Mouse (Mus musculus) midbrain, embryonic 10.5 days (tissue): ENCODE results near the gene Tnpo1. TPM values are rescaled to one million over a fixed set of nuclear protein-coding genes. Genes with fewer than 3 reads are reported as not detected.

Experiments used
- DNase-seq: peaks from one replicate; pipeline ENCODE4 v3.0.0-alpha.2; 2017; ENCODE audit warnings: low spot score
- H3K27ac ChIP-seq: fragments of 300-500 bp; sonication (generic); replicated peaks from 2 replicates; pipeline ENCODE4 v1.5.1; 2016; ENCODE audit warnings: mild to moderate bottlenecking
- H3K27me3 ChIP-seq: fragments of 300-500 bp; sonication (generic); 2 replicates; pipeline ENCODE4 v1.6.1; 2016; ENCODE audit warnings: low read depth, mild to moderate bottlenecking; ENCODE audit not compliant: poor library complexity, severe bottlenecking
- H3K36me3 ChIP-seq: fragments of 300-500 bp; sonication (generic); 2 replicates; pipeline ENCODE4 v1.6.1; 2016; ENCODE audit warnings: mild to moderate bottlenecking, moderate library complexity
- H3K4me1 ChIP-seq: fragments of 300-500 bp; sonication (generic); 2 replicates; pipeline ENCODE4 v1.6.1; 2016
- H3K4me3 ChIP-seq: fragments of 300-500 bp; sonication (generic); 2 replicates; pipeline ENCODE4 v1.5.1; 2016; ENCODE audit warnings: mild to moderate bottlenecking, moderate library complexity
- H3K9me3 ChIP-seq: fragments of 300-500 bp; sonication (generic); replicated peaks from 2 replicates; pipeline ENCODE4 v1.6.1; 2016; ENCODE audit warnings: mild to moderate bottlenecking
- WGBS: fragments of 180-500 bp; shearing (Covaris S2); methylation state at CpG from one replicate; pipeline ENCODE4 v1.1.7; 2016; 5-methylcytosine and 5-hydroxymethylcytosine counted together
- polyA plus RNA-seq: library from polyadenylated mRNA; unstranded; fragments of >200 nt; fragmentation: Nextera tagmentation; extraction: Ambion mirVana; gene quantifications from 2 replicates; pipeline ENCODE4 v1.2.1, GENCODE M21; 2016

Tnpo1 gene
- polyA plus RNA-seq, 1 experiment from 2014 or later, result 75.1 TPM

DNA sequence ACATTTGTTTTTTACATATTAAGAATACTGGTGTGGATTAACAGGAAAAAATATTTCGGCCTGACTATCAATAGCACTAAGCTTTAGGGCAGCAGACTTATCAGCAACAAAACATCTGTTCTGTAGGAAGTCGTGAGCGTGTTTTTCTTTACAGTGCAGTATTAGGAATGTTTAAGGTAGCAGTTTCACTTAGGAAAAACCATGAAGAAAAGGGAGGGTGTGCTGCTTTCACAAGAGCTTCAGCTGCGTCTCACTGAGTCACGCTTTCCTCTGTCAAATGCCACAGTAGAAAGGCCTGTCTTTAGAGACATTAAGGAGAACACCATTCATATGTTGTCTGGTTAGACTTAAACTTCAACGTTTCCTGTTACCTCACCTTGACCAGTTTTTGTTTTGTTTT is 116.0 kb downstream of the Tnpo1 start:
- H3K27ac ChIP-seq, result no peak overlapping the region
- H3K4me3 ChIP-seq, result no peak overlapping the region
- WGBS, result 84% methylated on average over 6 of the region's 6 CpGs
- no peaks in the 10 kb centered on the region for H3K27me3 ChIP-seq
- H3K9me3 ChIP-seq, result no peaks in the 10 kb centered on the region
- H3K4me1 ChIP-seq, result peaks cover 18% of the 10 kb centered on the region
- H3K36me3 ChIP-seq, result peaks cover 11% of the 10 kb centered on the region
- no peak for DNase-seq

GRCm38 (mm10) chr13:98809087-98809486 is 117.1 kb downstream of the Tnpo1 start:
- H3K27ac ChIP-seq, result no peak overlapping the region
- H3K4me3 ChIP-seq, result no peak overlapping the region
- 89% methylated on average over 1 of the region's 1 CpGs for WGBS
- no peak for DNase-seq
- H3K36me3 ChIP-seq, result peaks cover 22% of the 10 kb centered on the region
- H3K4me1 ChIP-seq, result peaks cover 17% of the 10 kb centered on the region
- H3K27me3 ChIP-seq, result no peaks in the 10 kb centered on the region
- no peaks in the 10 kb centered on the region for H3K9me3 ChIP-seq

GRCm38 (mm10) chr13:98804480-98804879 is 121.7 kb downstream of the Tnpo1 start:
- DNase-seq, result no peak
- 89% methylated on average over 1 of the region's 1 CpGs for WGBS
- Histone ChIP-seq H3K9me3 (peaks cover 9% of the 10 kb centered on the region; the same call in 1 of the 2 replicates), H3K4me1 (no peaks in the 10 kb centered on the region), H3K27ac (no peak overlapping the region), H3K36me3 (peaks cover 66% of the 10 kb centered on the region), H3K27me3 (no peaks in the 10 kb centered on the region), H3K4me3 (no peak overlapping the region)

- H3K27ac ChIP-seq, result no peak overlapping the region
- 87% methylated on average over 4 of the region's 4 CpGs for WGBS
- no peaks in the 10 kb centered on the region for H3K27me3 ChIP-seq
- H3K36me3 ChIP-seq, result peaks cover 74% of the 10 kb centered on the region
- H3K4me3 ChIP-seq, result no peak overlapping the region
- no peaks in the 10 kb centered on the region for H3K4me1 ChIP-seq
- H3K9me3 ChIP-seq, result peaks cover 9% of the 10 kb centered on the region; the same call in 1 of the 2 replicates
- DNase-seq, result no peak
Observed at GRCm38 (mm10) chr13:98803699-98804098, 122.5 kb downstream of the Tnpo1 start.

GRCm38 (mm10) chr13:98802957-98803356 is 123.2 kb downstream of the Tnpo1 start:
- 92% methylated on average over 3 of the region's 3 CpGs for WGBS
- Histone ChIP-seq H3K9me3 (peaks cover 9% of the 10 kb centered on the region; the same call in 1 of the 2 replicates), H3K4me3 (no peak overlapping the region), H3K36me3 (peaks cover 72% of the 10 kb centered on the region), H3K27ac (no peak overlapping the region), H3K27me3 (no peaks in the 10 kb centered on the region), H3K4me1 (no peaks in the 10 kb centered on the region)
- no peak for DNase-seq

GRCm38 (mm10) chr13:98795511-98795910 is 130.7 kb downstream of the Tnpo1 start:
- Histone ChIP-seq H3K27me3 (no peaks in the 10 kb centered on the region), H3K4me3 (no peak overlapping the region), H3K36me3 (peaks cover 56% of the 10 kb centered on the region), H3K4me1 (no peaks in the 10 kb centered on the region), H3K27ac (no peak overlapping the region), H3K9me3 (0 out of 2 replicates have a peak, but pooled peaks cover 4% of the 10 kb centered on the region)
- 92% methylated on average over 3 of the region's 3 CpGs for WGBS
- DNase-seq, result no peak

GRCm38 (mm10) chr13:98792864-98793263 is 133.3 kb downstream of the Tnpo1 start:
- WGBS, result 95% methylated on average over 1 of the region's 1 CpGs

GRCm38 (mm10) chr13:98791693-98792092 is 134.5 kb downstream of the Tnpo1 start:
- H3K27me3 ChIP-seq, result no peaks in the 10 kb centered on the region
- peaks cover 57% of the 10 kb centered on the region for H3K36me3 ChIP-seq
- DNase-seq, result no peak
- 98% methylated on average over 1 of the region's 1 CpGs for WGBS
- H3K4me3 ChIP-seq, result no peak overlapping the region
- no peaks in the 10 kb centered on the region for H3K4me1 ChIP-seq
- no peak overlapping the region for H3K27ac ChIP-seq
- no peaks in the 10 kb centered on the region for H3K9me3 ChIP-seq

More at GRCm38 (mm10) chr13:98792864-98793263, 133.3 kb downstream of the Tnpo1 start:
- Histone ChIP-seq H3K4me3 (no peak overlapping the region), H3K36me3 (peaks cover 57% of the 10 kb centered on the region), H3K27ac (no peak overlapping the region), H3K4me1 (no peaks in the 10 kb centered on the region), H3K9me3 (no peaks in the 10 kb centered on the region), H3K27me3 (no peaks in the 10 kb centered on the region)
- no peak for DNase-seq

Other genes with a start within 250 kb of the Tnpo1 start
- gene Tmem171, start 231.6 kb downstream of the Tnpo1 start, polyA plus RNA-seq, result not detected in 2 replicates
- 26.5 and 26.9 TPM in 2 replicates for gene Fcho2, start 110.9 kb downstream of the Tnpo1 start, polyA plus RNA-seq
- not detected in 2 replicates for gene 1700024P04Rik, start 58.2 kb upstream of the Tnpo1 start, polyA plus RNA-seq